Mouse (Mus musculus) T-helper 2 cell (primary cell): ENCODE measurements at regions not wholly inside any gene's neighbourhood (a gene's known extent, or its start where the extent isn't known, plus 50 kb on each side); places are given as distances from the start of the nearest gene placed in this dataset.

Source experiments
- in situ Hi-C: fragments of 300-600 bp; cut with MboI, MseI; formaldehyde crosslinking; loops from one replicate; pipeline ENCODE4 v1.15.1; 2025; ENCODE audit warnings: high pct_unique_total_duplicates

- in situ Hi-C loops: loop anchor here (5.0 kb wide), 1 partner anchor 35 kb away; no protein-coding TSS in a partner anchor
These were observed 118.7 kb upstream of the Prdm1 start for GRCm38 (mm10) chr10:44647021-44647420.

- in situ Hi-C loops: loop anchor here (5.0 kb wide), 1 partner anchor 36 kb away; no protein-coding TSS in a partner anchor
These were observed 118.3 kb upstream of the Prdm1 start for GRCm38 (mm10) chr10:44646615-44647014.

- in situ Hi-C loops: no loop called here
These were observed 113.3 kb upstream of the Prdm1 start for GRCm38 (mm10) chr10:44641616-44642015.

GRCm38 (mm10) chr10:44640620-44641019, 112.3 kb upstream of the Prdm1 start:
- in situ Hi-C loops: no loop called here

- in situ Hi-C loops: no loop called here
These were observed 110.4 kb upstream of the Prdm1 start for GRCm38 (mm10) chr10:44638678-44639077.

- in situ Hi-C loops: no loop called here
These were observed 108.5 kb upstream of the Prdm1 start for GRCm38 (mm10) chr10:44636786-44637185.

GRCm38 (mm10) chr10:44636061-44636460, 107.8 kb upstream of the Prdm1 start:
- in situ Hi-C loops: no loop called here

- in situ Hi-C loops: no loop called here
These were observed 103.3 kb upstream of the Prdm1 start for GRCm38 (mm10) chr10:44631584-44631983.

GRCm38 (mm10) chr10:44630485-44630884, 102.2 kb upstream of the Prdm1 start:
- in situ Hi-C loops: no loop called here

GRCm38 (mm10) chr10:44628387-44628786, 100.1 kb upstream of the Prdm1 start:
- in situ Hi-C loops: no loop called here

GRCm38 (mm10) chr10:44627431-44627830, 99.1 kb upstream of the Prdm1 start:
- in situ Hi-C loops: no loop called here

GRCm38 (mm10) chr10:44625521-44625920, 97.2 kb upstream of the Prdm1 start:
- in situ Hi-C loops: no loop called here

GRCm38 (mm10) chr10:44615586-44615985, 87.3 kb upstream of the Prdm1 start:
- in situ Hi-C loops: no loop called here

GRCm38 (mm10) chr10:44612571-44612970, 84.3 kb upstream of the Prdm1 start:
- in situ Hi-C loops: no loop called here

GRCm38 (mm10) chr10:44611399-44611798, 83.1 kb upstream of the Prdm1 start:
- in situ Hi-C loops: no loop called here

- in situ Hi-C loops: no loop called here
These were observed 80.9 kb upstream of the Prdm1 start for GRCm38 (mm10) chr10:44609187-44609586.

- in situ Hi-C loops: no loop called here
These were observed 79.1 kb upstream of the Prdm1 start for GRCm38 (mm10) chr10:44607334-44607851.

GRCm38 (mm10) chr10:44604512-44604911, 76.2 kb upstream of the Prdm1 start:
- in situ Hi-C loops: no loop called here

- in situ Hi-C loops: no loop called here
These were observed 75.2 kb upstream of the Prdm1 start for GRCm38 (mm10) chr10:44603461-44603860.

GRCm38 (mm10) chr10:44601550-44601949, 73.2 kb upstream of the Prdm1 start:
- in situ Hi-C loops: no loop called here

- in situ Hi-C loops: no loop called here
These were observed 71.6 kb upstream of the Prdm1 start for GRCm38 (mm10) chr10:44599964-44600334.

GRCm38 (mm10) chr10:44599331-44599963, 71.1 kb upstream of the Prdm1 start:
- in situ Hi-C loops: no loop called here

GRCm38 (mm10) chr10:44598615-44599014, 70.3 kb upstream of the Prdm1 start:
- in situ Hi-C loops: no loop called here

GRCm38 (mm10) chr10:44595932-44596331, 67.6 kb upstream of the Prdm1 start:
- in situ Hi-C loops: no loop called here
